Mouse (Mus musculus): ENCODE results near the gene Krtap12-1. TPM values are rescaled to one million over a fixed set of nuclear protein-coding genes. Genes with fewer than 3 reads are reported as not detected.

Krtap12-1 gene
- total RNA-seq (2023), result not detected

DNA sequence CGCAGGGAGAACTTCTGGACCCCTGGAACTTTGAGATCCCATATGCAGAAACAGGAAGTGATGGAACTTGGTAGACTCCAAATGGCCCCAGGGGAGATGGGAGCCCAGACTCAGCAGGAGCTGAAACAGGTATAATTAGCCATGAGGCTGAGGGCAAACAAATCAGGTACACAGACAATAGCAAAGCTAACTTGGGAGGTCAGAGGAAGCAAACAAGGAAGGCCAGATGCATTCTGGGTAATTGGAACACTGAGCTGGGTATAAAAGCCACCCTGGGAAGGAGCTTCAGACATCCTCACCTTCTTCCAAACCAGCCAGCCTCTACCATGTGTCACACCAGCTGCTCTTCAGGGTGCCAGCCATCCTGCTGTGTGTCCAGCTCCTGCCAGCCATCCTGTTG is at the start of gene Krtap12-1:
TSS of gene Krtap12-1 (plus strand) at position 301 of the 400 bp plus-strand sequence.

DNA sequence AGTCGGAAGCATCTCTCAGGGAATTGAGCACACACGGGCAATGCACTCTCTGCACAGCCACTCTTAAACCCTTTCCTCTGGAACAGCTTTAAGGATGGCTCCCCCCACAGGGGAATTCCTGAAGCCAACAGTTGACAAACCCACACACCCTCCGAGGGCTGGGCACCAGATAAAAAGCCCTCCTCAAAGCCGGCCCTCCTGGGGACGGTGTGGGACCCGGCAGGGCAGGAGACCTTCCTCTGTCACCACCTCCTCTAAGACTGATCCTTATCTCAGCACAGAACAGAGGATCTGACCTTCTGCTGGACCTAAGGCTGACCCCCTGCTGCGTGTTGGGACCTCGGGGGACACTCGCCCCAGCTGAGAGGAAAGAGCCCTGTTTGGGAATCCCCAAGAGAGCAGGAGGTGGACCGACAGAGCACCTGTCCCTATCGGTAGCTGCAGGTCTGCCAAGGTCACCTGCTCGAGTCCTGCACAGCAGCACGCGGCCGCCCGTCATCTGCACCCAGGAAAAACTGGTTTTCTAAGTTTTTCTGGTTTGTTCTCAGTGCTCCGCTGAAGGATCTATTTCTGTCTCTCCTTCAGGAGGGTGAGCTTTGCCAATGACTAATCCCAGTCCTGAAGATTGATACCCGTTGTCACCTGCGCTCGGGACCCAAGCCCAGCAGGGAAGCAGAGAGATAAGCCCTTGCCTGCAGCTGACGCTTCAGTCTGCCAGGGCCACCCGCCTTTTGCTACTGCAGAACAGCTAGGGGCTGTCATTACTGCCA is 34.3 kb upstream of the Krtap12-1 start, which contains the start of gene Tspear:
TSS of gene Tspear (plus strand) at position 675 of the 770 bp plus-strand sequence.

DNA sequence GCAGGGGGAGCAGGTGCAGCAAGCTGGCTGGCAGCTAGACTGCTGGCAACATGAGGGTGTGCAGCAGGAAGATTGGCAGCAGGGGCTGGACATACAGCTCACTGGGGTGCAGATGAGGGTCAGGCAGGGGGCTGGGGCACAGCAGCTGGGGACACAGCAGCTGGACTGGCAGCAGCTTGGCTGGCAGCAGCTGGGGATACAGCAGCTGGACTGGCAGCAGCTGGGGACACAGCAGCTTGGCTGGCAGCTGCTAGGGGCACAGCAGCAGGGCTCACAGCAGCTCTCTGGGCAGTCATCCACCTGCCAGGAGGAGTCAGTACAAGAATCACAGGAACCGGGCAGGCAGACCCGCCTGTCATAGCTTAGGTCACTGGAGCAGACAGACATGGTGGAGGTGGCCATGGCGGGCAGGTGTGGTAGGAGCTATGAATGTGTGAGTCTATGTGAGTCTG is 30.0 kb upstream of the Krtap12-1 start, which contains the start of gene Gm19402:
TSS of gene Gm19402 (minus strand) at position 402 of the 452 bp plus-strand sequence.

DNA sequence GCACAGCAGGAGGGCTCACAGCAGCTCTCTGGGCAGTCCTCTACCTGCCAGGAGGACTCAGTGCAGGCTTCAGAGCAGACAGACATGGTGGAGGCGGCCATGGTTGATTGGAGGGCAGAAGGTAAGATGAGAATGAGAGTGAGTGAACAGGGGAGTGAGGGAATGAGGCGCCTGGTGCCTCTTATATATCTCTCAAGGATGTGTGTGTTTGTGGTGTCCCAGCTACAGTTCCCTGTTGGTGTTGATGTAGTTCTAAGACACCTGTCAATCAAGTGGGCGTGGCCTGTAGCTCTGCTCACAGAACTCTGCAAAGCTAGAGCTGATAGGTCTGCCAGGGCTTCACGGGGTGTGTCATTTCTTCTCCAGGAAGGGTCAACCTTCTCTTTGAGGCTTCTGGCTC is 23.3 kb upstream of the Krtap12-1 start, which contains the start of gene Gm9508:
TSS of gene Gm9508 (minus strand) at position 101 of the 400 bp plus-strand sequence.

GRCm38 (mm10) chr10:77706326-77706725 is 14.1 kb upstream of the Krtap12-1 start, which contains the start of gene Gm10272:
TSS of gene Gm10272 (plus strand) at chr10:77706626.

GRCm38 (mm10) chr10:77711157-77711556 is 9.2 kb upstream of the Krtap12-1 start, which contains the start of gene Gm10024:
TSS of gene Gm10024 (plus strand) at chr10:77711457.

DNA sequence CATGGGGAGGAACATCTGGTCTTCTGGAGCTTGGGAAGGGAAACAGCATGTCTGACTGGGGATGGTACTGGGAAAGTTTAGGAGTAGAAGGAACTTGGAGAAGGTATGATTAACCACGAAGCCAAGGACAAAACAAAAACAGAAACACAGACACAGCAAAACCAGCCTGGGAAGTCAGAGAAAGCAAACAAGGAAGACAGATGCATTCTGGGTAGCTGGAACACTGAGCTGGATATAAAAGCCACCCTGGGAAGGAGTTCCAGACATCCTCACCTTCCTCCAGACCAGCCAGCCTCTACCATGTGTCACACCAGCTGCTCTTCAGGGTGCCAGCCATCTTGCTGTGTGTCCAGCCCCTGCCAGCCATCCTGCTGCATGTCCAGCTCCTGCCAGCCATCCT is 4.9 kb upstream of the Krtap12-1 start, which contains the start of gene Gm10142:
TSS of gene Gm10142 (plus strand) at position 301 of the 400 bp plus-strand sequence.

DNA sequence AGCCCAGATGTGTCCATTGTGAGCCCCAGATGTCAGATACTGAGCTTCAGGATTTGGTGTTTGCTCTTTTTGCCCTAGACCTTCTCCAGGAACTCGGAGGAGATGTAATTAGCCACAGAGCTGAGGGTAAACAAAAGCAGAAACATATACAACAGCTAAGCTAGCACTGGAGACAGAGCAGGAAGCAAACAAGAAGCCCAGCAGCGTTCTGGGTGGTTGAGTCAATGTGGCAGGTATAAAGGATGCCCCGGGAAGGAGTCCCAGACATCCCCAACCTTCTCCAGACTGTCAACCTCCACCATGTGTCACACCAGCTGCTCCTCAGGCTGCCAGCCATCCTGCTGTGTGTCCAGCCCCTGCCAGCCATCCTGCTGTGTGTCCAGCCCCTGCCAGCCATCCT is 5.8 kb downstream of the Krtap12-1 start, which contains the start of gene Gm10100:
TSS of gene Gm10100 (plus strand) at position 301 of the 400 bp plus-strand sequence.

GRCm38 (mm10) chr10:77741924-77742688 is 21.7 kb downstream of the Krtap12-1 start, which contains the start of gene Gm18596:
TSS of gene Gm18596 (minus strand) at chr10:77742638.

GRCm38 (mm10) chr10:77751254-77751653 is 30.9 kb downstream of the Krtap12-1 start, which contains the start of gene Gm9736:
TSS of gene Gm9736 (minus strand) at chr10:77751354.

GRCm38 (mm10) chr10:77759582-77759981 is 39.2 kb downstream of the Krtap12-1 start, which contains the start of gene Gm3233:
TSS of gene Gm3233 (minus strand) at chr10:77759682.

Other genes starting within 250 kb of the Krtap12-1 start
- 10 to 100 TPM; 28.7 to 31.2 TPM for gene Fam207a, start 204.8 kb upstream of the Krtap12-1 start, total RNA-seq (2023)
- gene Itgb2, start 190.3 kb upstream of the Krtap12-1 start, total RNA-seq (2023), result 100 to 1,000 TPM; 248 to 305 TPM
- 100 to 1,000 TPM; 108 to 116 TPM for gene Pttg1ip, start 138.9 kb upstream of the Krtap12-1 start, total RNA-seq (2023)
- 10 to 100 TPM; 56.8 to 61.8 TPM for gene Sumo3, start 114.5 kb upstream of the Krtap12-1 start, total RNA-seq (2023)
- gene Gm49325, start 114.4 kb upstream of the Krtap12-1 start, total RNA-seq (2023), result not detected
- 10 to 100 TPM; 41.1 to 46.1 TPM for gene Ube2g2, start 98.3 kb upstream of the Krtap12-1 start, total RNA-seq (2023)
- 1 to 10 TPM; 1.6 to 3.3 TPM for gene Tspear, start 34.0 kb upstream of the Krtap12-1 start, total RNA-seq (2023)
- not detected for gene Gm19402, start 29.8 kb upstream of the Krtap12-1 start, total RNA-seq (2023)
- not detected for gene Gm9508, start 23.4 kb upstream of the Krtap12-1 start, total RNA-seq (2023)
- gene Gm10272, start 14.0 kb upstream of the Krtap12-1 start, total RNA-seq (2023), result not detected
- not detected for gene Gm10024, start 9.1 kb upstream of the Krtap12-1 start, total RNA-seq (2023)
- not detected for gene Gm10142, start 4.8 kb upstream of the Krtap12-1 start, total RNA-seq (2023)
- not detected for gene Gm10100, start 5.9 kb downstream of the Krtap12-1 start, total RNA-seq (2023)
- gene Gm18596, start 22.0 kb downstream of the Krtap12-1 start, total RNA-seq (2023), result not detected
- not detected for gene Gm9736, start 30.8 kb downstream of the Krtap12-1 start, total RNA-seq (2023)
- not detected for gene Gm3233, start 39.1 kb downstream of the Krtap12-1 start, total RNA-seq (2023)
- not detected for gene Gm3238, start 50.7 kb downstream of the Krtap12-1 start, total RNA-seq (2023)
- gene Gm7138, start 56.3 kb downstream of the Krtap12-1 start, total RNA-seq (2023), result not detected
- not detected for gene Gm3250, start 61.9 kb downstream of the Krtap12-1 start, total RNA-seq (2023)
- gene Gm7137, start 67.6 kb downstream of the Krtap12-1 start, total RNA-seq (2023), result not detected
- gene Gm9639, start 74.5 kb downstream of the Krtap12-1 start, total RNA-seq (2023), result not detected
- gene Gm19668, start 78.5 kb downstream of the Krtap12-1 start, total RNA-seq (2023), result not detected
- gene Gm9507, start 91.2 kb downstream of the Krtap12-1 start, total RNA-seq (2023), result not detected
- not detected for gene Gm2696, start 94.1 kb downstream of the Krtap12-1 start, total RNA-seq (2023)
- not detected for gene Krtap10-4, start 106.5 kb downstream of the Krtap12-1 start, total RNA-seq (2023)
- not detected for gene Krtap10-10, start 115.3 kb downstream of the Krtap12-1 start, total RNA-seq (2023)
- gene Gm36176, start 126.2 kb downstream of the Krtap12-1 start, total RNA-seq (2023), result not detected
- not detected for gene Gm10318, start 132.3 kb downstream of the Krtap12-1 start, total RNA-seq (2023)
- gene Gm3285, start 141.4 kb downstream of the Krtap12-1 start, total RNA-seq (2023), result not detected
- not detected for gene Lrrc3, start 181.9 kb downstream of the Krtap12-1 start, total RNA-seq (2023)
- 1 to 10 TPM; 2.1 to 2.3 TPM for gene Trpm2, start 250.0 kb downstream of the Krtap12-1 start, total RNA-seq (2023)

Data from T-cell, adult 66 days (primary cell).